ENCODE assay signal across 9 mouse cellular contexts in genomic region chr3:30514051-30514754, GRCm38 (mm10). TPM values are rescaled to one million over a fixed set of nuclear protein-coding genes. Genes with fewer than 3 reads are reported as not detected.
A peak's percentile ranks its signal among the peaks of the same experiment; 100 is the strongest.
DNase-seq lines count a peak whose midpoint lies in the region; ATAC-seq and TF ChIP-seq lines count a peak whose summit lies in the region.
"Had no signal": no experiment of that assay in that cellular context is flagged by ENCODE, and none has a peak within 500 bp of the region (broad histone marks: within the 10 kb centered on the region; RNA-seq: fewer than 3 reads in every experiment).

No protein-coding gene starts in this region.

- under 1% methylated on average over 52 of the region's 52 CpGs for WGBS in heart, embryonic 14.5 days
- under 1% methylated on average over 52 of the region's 52 CpGs for WGBS in midbrain, embryonic 12.5 days

- peak overlapping the region; percentile 38 to 46 for H3K4me3 ChIP-seq in heart, embryonic 14.5 days (ENCODE audit: control insufficient read depth in 1 of 2, insufficient read depth in 1 of 2, low read depth in 1 of 2, low read length in 2 of 2)
- peak overlapping the region; percentile 48 for H3K4me3 ChIP-seq in midbrain, embryonic 12.5 days
- H3K4me3 ChIP-seq: erythroblast, embryonic 14.5 days had no signal

- H3K9me3 ChIP-seq in heart, embryonic 14.5 days (ENCODE audit: control insufficient read depth, low read length): no peaks in the 10 kb centered on the region
- H3K9me3 ChIP-seq in midbrain, embryonic 12.5 days: no peaks in the 10 kb centered on the region

- H3K4me2 ChIP-seq in heart, embryonic 14.5 days (ENCODE audit: low read length): peak overlapping the region; percentile 74
- peak overlapping the region; percentile 84 for H3K4me2 ChIP-seq in midbrain, embryonic 12.5 days (replicated peaks)

- peaks cover 66% of the 10 kb centered on the region for H3K27me3 ChIP-seq in heart, embryonic 14.5 days (ENCODE audit: control insufficient read depth, insufficient read depth, low read length)
- peaks cover 71% of the 10 kb centered on the region for H3K27me3 ChIP-seq in midbrain, embryonic 12.5 days

- peak; percentile 12 for DNase-seq in adrenal gland, postnatal 14 days
- DNase-seq in adrenal gland, postnatal 25 days: no peak
- peak; percentile 80 for DNase-seq in brain, embryonic 14.5 days (ENCODE audit: low read depth)
- DNase-seq in kidney, postnatal 10 days: peak; percentile 59
- DNase-seq in left cerebral cortex, adult 9 months (ENCODE audit: low spot score in 2 of 2): no peak
- no peak for DNase-seq in testis, postnatal 14 days (ENCODE audit: low spot score)

- H3K27ac ChIP-seq in heart, embryonic 14.5 days (replicated peaks in 1 of 2; ENCODE audit: control insufficient read depth in 1 of 2, insufficient read depth in 1 of 2, low read depth in 2 of 2, low read length in 2 of 2): peak overlapping the region; percentile 18 to 72; a peak in 3 of 4 replicates
- H3K27ac ChIP-seq in midbrain, embryonic 12.5 days (replicated peaks): no peak overlapping the region

- H3K4me1 ChIP-seq in heart, embryonic 14.5 days (ENCODE audit: control insufficient read depth in 2 of 2, insufficient read depth in 2 of 2, low read length in 2 of 2): peaks cover 0 to 4% of the 10 kb centered on the region in 2 experiments; a peak in 2 of 4 replicates
- peaks cover 35% of the 10 kb centered on the region for H3K4me1 ChIP-seq in midbrain, embryonic 12.5 days

- TF ChIP-seq POLR2A in brain, embryonic 14.5 days (IDR thresholded peaks at IDR 0.05; ENCODE audit: borderline replicate concordance, extremely low read depth, insufficient read depth, insufficient read length, poor library complexity, severe bottlenecking): no peak

- peak overlapping the region; percentile 72 for H3K9ac ChIP-seq in heart, embryonic 14.5 days (ENCODE audit: low read length)
- H3K9ac ChIP-seq in midbrain, embryonic 12.5 days (replicated peaks): peak overlapping the region; percentile 54

- TF ChIP-seq CTCF in brain, embryonic 14.5 days (IDR thresholded peaks at IDR 0.05; ENCODE audit: borderline replicate concordance, extremely low read depth, insufficient read depth, insufficient read length): no peak

- no peak for ATAC-seq in heart, embryonic 14.5 days (ENCODE audit: insufficient number of reproducible peaks, insufficient read depth, low FRiP score, low read depth)
- ATAC-seq in midbrain, embryonic 12.5 days (ENCODE audit: low FRiP score, low read depth): peak; percentile 8

- H3K36me3 ChIP-seq in heart, embryonic 14.5 days (ENCODE audit: control insufficient read depth, insufficient read depth, low read length): no peaks in the 10 kb centered on the region
- H3K36me3 ChIP-seq in midbrain, embryonic 12.5 days: no peaks in the 10 kb centered on the region

RNA-seq across cellular contexts. Expression of gene Mecom, which starts 33.6 kb away (rescaled TPM):
- 15.4 and 15.6 TPM in 2 replicates for total RNA-seq in adrenal gland, postnatal 14 days (2021)
- total RNA-seq in adrenal gland, postnatal 25 days (2021): 4.1 and 7.1 TPM in 2 replicates
- polyA plus RNA-seq in brain, embryonic 14.5 days (2012; rRNA removed): 3.7 and 7.3 TPM in 2 replicates
- polyA plus RNA-seq in heart, embryonic 14.5 days (2014; fragmentation: Nextera tagmentation; extraction: Ambion mirVana): 23.0 and 24.1 TPM in 2 replicates
- 25.9 and 33.2 TPM in 2 replicates for polyA plus RNA-seq in midbrain, embryonic 12.5 days (2016; fragmentation: Nextera tagmentation; extraction: Ambion mirVana)

Comparison
In these comparisons a context has a peak if more than half of its experiments do, and no peak if none do; other contexts are left out.
1. DNase-seq: peak in adrenal gland, postnatal 14 days (single experiment), brain, embryonic 14.5 days (single experiment) and kidney, postnatal 10 days (single experiment); none in adrenal gland, postnatal 25 days (single experiment), left cerebral cortex, adult 9 months (0 of 2) and testis, postnatal 14 days (single experiment).